Mouse (Mus musculus) heart, adult 2 months (tissue): ENCODE results near the gene Sirt3.

Experiments used
- CTCF ChIP-seq: fragments of 200-600 bp; IDR thresholded peaks from 2 replicates; pipeline ENCODE4 v1.8.1; 2022; ENCODE audit warnings: antibody characterized with exemption, mild to moderate bottlenecking, moderate library complexity
- POLR2A ChIP-seq: fragments of 200-500 bp; IDR thresholded peaks from 2 replicates; pipeline ENCODE4 v1.6.1; 2011; ENCODE audit warnings: mild to moderate bottlenecking, low read depth, low read length, control low read depth; ENCODE audit not compliant: insufficient read depth

GRCm38 (mm10) chr7:140880419-140880818, 1.7 kb downstream of the Sirt3 start:
- no peak for TF ChIP-seq POLR2A
- TF ChIP-seq CTCF: no peak
